Mouse (Mus musculus): ENCODE measurements around the gene Dlst. TPM values are rescaled to one million over a fixed set of nuclear protein-coding genes. Genes with fewer than 3 reads are reported as not detected.

Gene Dlst
- polyA plus RNA-seq, 1 experiment from 2014 or later = 118 TPM

DNA sequence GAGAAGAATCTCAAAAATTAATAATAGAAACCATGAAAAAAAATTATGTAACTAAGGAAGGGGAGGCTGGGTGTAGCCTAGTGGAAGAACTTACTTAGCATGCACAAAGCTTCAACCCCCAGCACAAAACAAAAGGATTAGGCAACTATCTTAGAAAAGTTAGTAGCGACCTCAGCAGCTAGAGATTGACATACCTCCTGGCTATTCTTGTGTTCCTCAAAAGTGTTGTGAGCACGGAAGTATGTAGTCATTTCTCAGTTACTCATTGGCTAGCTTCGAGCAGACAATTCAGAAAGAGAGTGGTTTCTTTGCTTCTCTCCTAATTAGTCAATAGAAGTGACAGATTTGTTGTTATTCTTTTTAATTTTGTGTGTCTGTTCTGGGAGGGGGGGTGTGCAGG, 2.0 kb upstream of the Dlst start:
- no peak for DNase-seq (ENCODE audit: low spot score)
- H3K4me2 ChIP-seq (ENCODE audit: low read depth, low read length, severe bottlenecking) = no peak overlapping the region
- ATAC-seq (replicated peaks; ENCODE audit: low FRiP score) = no peak
- H3K9ac ChIP-seq (ENCODE audit: low read length) = no peak overlapping the region
- no peaks in the 10 kb centered on the region for H3K36me3 ChIP-seq (ENCODE audit: control insufficient read depth, insufficient read depth, low read length)
- peaks cover 6% of the 10 kb centered on the region for H3K4me1 ChIP-seq (replicated peaks; ENCODE audit: control insufficient read depth, insufficient read depth, low read length)
- H3K27me3 ChIP-seq (ENCODE audit: control insufficient read depth, insufficient read depth, low read length) = no peaks in the 10 kb centered on the region
- H3K4me3 ChIP-seq (ENCODE audit: low read depth, low read length) = no peak overlapping the region
- H3K27ac ChIP-seq (ENCODE audit: low read depth, low read length) = no peak overlapping the region
- H3K9me3 ChIP-seq (ENCODE audit: control insufficient read depth, low read length) = no peaks in the 10 kb centered on the region
- WGBS = 54% methylated on average over 3 of the region's 3 CpGs

DNA sequence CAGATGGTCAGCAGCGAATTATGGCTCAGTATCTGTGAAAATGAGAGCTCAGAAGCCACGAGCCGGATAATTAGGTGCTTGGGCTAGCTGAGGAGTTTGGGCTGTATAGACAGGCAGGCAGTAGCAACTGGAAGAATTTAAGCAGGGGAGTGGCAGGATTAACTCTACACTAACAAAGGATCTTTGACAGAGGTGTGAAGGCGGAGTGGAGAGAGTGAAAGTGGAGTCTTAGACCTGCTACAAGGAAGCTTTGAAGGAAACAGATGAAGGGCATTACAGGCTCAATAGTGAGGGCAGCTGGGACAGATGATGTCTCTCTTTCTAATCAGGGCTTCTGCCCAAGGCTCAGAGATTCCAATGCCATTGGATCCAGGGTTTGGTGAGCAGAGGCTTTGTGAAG, 1.2 kb upstream of the Dlst start:
- DNase-seq (ENCODE audit: low spot score) (no peak), ATAC-seq (replicated peaks; ENCODE audit: low FRiP score) (no peak; the same call in 1 of the 2 replicates)
- Histone ChIP-seq H3K4me3 (ENCODE audit: low read depth, low read length) (no peak overlapping the region), H3K4me2 (ENCODE audit: low read depth, low read length, severe bottlenecking) (peak overlapping the region; percentile 81; the same call in 1 of the 2 replicates), H3K27ac (ENCODE audit: low read depth, low read length) (no peak overlapping the region), H3K9me3 (ENCODE audit: control insufficient read depth, low read length) (no peaks in the 10 kb centered on the region), H3K27me3 (ENCODE audit: control insufficient read depth, insufficient read depth, low read length) (no peaks in the 10 kb centered on the region), H3K9ac (ENCODE audit: low read length) (no peak overlapping the region), H3K4me1 (replicated peaks; ENCODE audit: control insufficient read depth, insufficient read depth, low read length) (peaks cover 6% of the 10 kb centered on the region), H3K36me3 (ENCODE audit: control insufficient read depth, insufficient read depth, low read length) (no peaks in the 10 kb centered on the region)
- 14% methylated on average over 4 of the region's 4 CpGs for WGBS

GRCm38 (mm10) chr12:85110011-85110697, 479 bp upstream of the Dlst start:
- no peaks in the 10 kb centered on the region for H3K9me3 ChIP-seq (ENCODE audit: control insufficient read depth, low read length)
- peak overlapping the region; percentile 81 for H3K4me2 ChIP-seq (ENCODE audit: low read depth, low read length, severe bottlenecking)
- peak; percentile 42 for ATAC-seq (replicated peaks; ENCODE audit: low FRiP score)
- peaks cover 6% of the 10 kb centered on the region for H3K4me1 ChIP-seq (replicated peaks; ENCODE audit: control insufficient read depth, insufficient read depth, low read length)
- peak overlapping the region; percentile 90 for H3K4me3 ChIP-seq (ENCODE audit: low read depth, low read length)
- DNase-seq (ENCODE audit: low spot score) = no peak
- peak overlapping the region; percentile 93 for H3K9ac ChIP-seq (ENCODE audit: low read length)
- H3K27ac ChIP-seq (ENCODE audit: low read depth, low read length) = peak overlapping the region; percentile 74; the same call in 1 of the 2 replicates
- no peaks in the 10 kb centered on the region for H3K36me3 ChIP-seq (ENCODE audit: control insufficient read depth, insufficient read depth, low read length)
- H3K27me3 ChIP-seq (ENCODE audit: control insufficient read depth, insufficient read depth, low read length) = no peaks in the 10 kb centered on the region
- WGBS = 12% methylated on average over 18 of the region's 18 CpGs

- ATAC-seq (replicated peaks; ENCODE audit: low FRiP score) (no peak), DNase-seq (ENCODE audit: low spot score) (no peak)
- no peak overlapping the region for H3K27ac ChIP-seq (ENCODE audit: low read depth, low read length)
- H3K9me3 ChIP-seq (ENCODE audit: control insufficient read depth, low read length) = no peaks in the 10 kb centered on the region
- peaks cover 6% of the 10 kb centered on the region for H3K4me1 ChIP-seq (replicated peaks; ENCODE audit: control insufficient read depth, insufficient read depth, low read length)
- H3K4me2 ChIP-seq (ENCODE audit: low read depth, low read length, severe bottlenecking) = no peak overlapping the region
- WGBS = 92% methylated on average over 7 of the region's 7 CpGs
- no peak overlapping the region for H3K9ac ChIP-seq (ENCODE audit: low read length)
- no peak overlapping the region for H3K4me3 ChIP-seq (ENCODE audit: low read depth, low read length)
- H3K27me3 ChIP-seq (ENCODE audit: control insufficient read depth, insufficient read depth, low read length) = no peaks in the 10 kb centered on the region
- no peaks in the 10 kb centered on the region for H3K36me3 ChIP-seq (ENCODE audit: control insufficient read depth, insufficient read depth, low read length)
Measured at GRCm38 (mm10) chr12:85112550-85113251, 2.1 kb downstream of the Dlst start.

GRCm38 (mm10) chr12:85113337-85113736, 2.7 kb downstream of the Dlst start:
- Histone ChIP-seq H3K9me3 (ENCODE audit: control insufficient read depth, low read length) (no peaks in the 10 kb centered on the region), H3K27me3 (ENCODE audit: control insufficient read depth, insufficient read depth, low read length) (no peaks in the 10 kb centered on the region), H3K36me3 (ENCODE audit: control insufficient read depth, insufficient read depth, low read length) (no peaks in the 10 kb centered on the region), H3K9ac (ENCODE audit: low read length) (no peak overlapping the region), H3K27ac (ENCODE audit: low read depth, low read length) (no peak overlapping the region), H3K4me1 (replicated peaks; ENCODE audit: control insufficient read depth, insufficient read depth, low read length) (peaks cover 6% of the 10 kb centered on the region), H3K4me3 (ENCODE audit: low read depth, low read length) (no peak overlapping the region), H3K4me2 (ENCODE audit: low read depth, low read length, severe bottlenecking) (no peak overlapping the region)
- DNase-seq (ENCODE audit: low spot score) (no peak), ATAC-seq (replicated peaks; ENCODE audit: low FRiP score) (no peak)
- WGBS = 97% methylated on average over 3 of the region's 3 CpGs

- ATAC-seq (replicated peaks; ENCODE audit: low FRiP score) = no peak
- no peaks in the 10 kb centered on the region for H3K9me3 ChIP-seq (ENCODE audit: control insufficient read depth, low read length)
- no peak for DNase-seq (ENCODE audit: low spot score)
- no peak overlapping the region for H3K27ac ChIP-seq (ENCODE audit: low read depth, low read length)
- 96% methylated on average over 3 of the region's 3 CpGs for WGBS
- peaks cover 6% of the 10 kb centered on the region for H3K4me1 ChIP-seq (replicated peaks; ENCODE audit: control insufficient read depth, insufficient read depth, low read length)
- no peak overlapping the region for H3K9ac ChIP-seq (ENCODE audit: low read length)
- H3K4me3 ChIP-seq (ENCODE audit: low read depth, low read length) = no peak overlapping the region
- no peaks in the 10 kb centered on the region for H3K36me3 ChIP-seq (ENCODE audit: control insufficient read depth, insufficient read depth, low read length)
- H3K4me2 ChIP-seq (ENCODE audit: low read depth, low read length, severe bottlenecking) = no peak overlapping the region
- no peaks in the 10 kb centered on the region for H3K27me3 ChIP-seq (ENCODE audit: control insufficient read depth, insufficient read depth, low read length)
Measured at GRCm38 (mm10) chr12:85113917-85114316, 3.3 kb downstream of the Dlst start.

DNA sequence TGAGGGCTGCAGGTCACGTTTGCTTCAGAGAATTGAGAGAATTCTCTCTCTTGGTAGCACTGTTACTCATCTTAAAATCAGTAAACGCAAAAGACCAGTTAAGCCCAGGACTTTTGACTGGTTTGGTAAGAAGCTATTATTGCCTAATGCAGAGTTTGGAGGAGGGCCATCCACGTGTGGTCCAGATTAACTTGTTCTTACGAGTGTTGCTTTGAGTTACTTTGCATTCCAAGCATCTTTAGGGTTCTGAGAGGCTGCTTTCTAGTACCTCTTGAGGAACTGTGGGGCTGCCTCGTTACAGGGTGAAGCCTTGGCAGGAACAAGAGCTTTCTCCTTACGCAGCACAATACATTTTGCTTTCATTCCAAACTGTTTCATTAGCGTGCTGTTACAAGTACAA, 5.0 kb downstream of the Dlst start:
- H3K4me3 ChIP-seq (ENCODE audit: low read depth, low read length) = no peak overlapping the region
- H3K36me3 ChIP-seq (ENCODE audit: control insufficient read depth, insufficient read depth, low read length) = no peaks in the 10 kb centered on the region; the same call in 1 of the 2 replicates
- no peak overlapping the region for H3K27ac ChIP-seq (ENCODE audit: low read depth, low read length)
- 76% methylated on average over 7 of the region's 7 CpGs for WGBS
- DNase-seq (ENCODE audit: low spot score) (no peak), ATAC-seq (replicated peaks; ENCODE audit: low FRiP score) (no peak)
- peaks cover 6% of the 10 kb centered on the region for H3K4me1 ChIP-seq (replicated peaks; ENCODE audit: control insufficient read depth, insufficient read depth, low read length)
- no peaks in the 10 kb centered on the region for H3K9me3 ChIP-seq (ENCODE audit: control insufficient read depth, low read length)
- H3K9ac ChIP-seq (ENCODE audit: low read length) = no peak overlapping the region
- no peak overlapping the region for H3K4me2 ChIP-seq (ENCODE audit: low read depth, low read length, severe bottlenecking)
- H3K27me3 ChIP-seq (ENCODE audit: control insufficient read depth, insufficient read depth, low read length) = no peaks in the 10 kb centered on the region

GRCm38 (mm10) chr12:85121806-85122459, 11.3 kb downstream of the Dlst start:
- H3K36me3 ChIP-seq (ENCODE audit: control insufficient read depth, insufficient read depth, low read length) = peaks cover 14% of the 10 kb centered on the region; the same call in 1 of the 2 replicates

More at GRCm38 (mm10) chr12:85121806-85122459, 11.3 kb downstream of the Dlst start:
- Histone ChIP-seq H3K9me3 (ENCODE audit: control insufficient read depth, low read length) (no peaks in the 10 kb centered on the region), H3K9ac (ENCODE audit: low read length) (no peak overlapping the region), H3K4me1 (replicated peaks; ENCODE audit: control insufficient read depth, insufficient read depth, low read length) (no peaks in the 10 kb centered on the region), H3K4me3 (ENCODE audit: low read depth, low read length) (no peak overlapping the region), H3K27ac (ENCODE audit: low read depth, low read length) (no peak overlapping the region), H3K27me3 (ENCODE audit: control insufficient read depth, insufficient read depth, low read length) (no peaks in the 10 kb centered on the region), H3K4me2 (ENCODE audit: low read depth, low read length, severe bottlenecking) (no peak overlapping the region)
- ATAC-seq (replicated peaks; ENCODE audit: low FRiP score) (no peak), DNase-seq (ENCODE audit: low spot score) (no peak)
- WGBS = 95% methylated on average over 9 of the region's 9 CpGs
